25 mouse cellular contexts compared by ENCODE assay signal in genomic region chr6:36508469-36508868, GRCm38 (mm10).
A peak's percentile ranks its signal among the peaks of the same experiment; 100 is the strongest.
DNase-seq lines count a peak whose midpoint lies in the region; ATAC-seq and TF ChIP-seq lines count a peak whose summit lies in the region.
"Had no signal": no experiment of that assay in that cellular context is flagged by ENCODE, and none has a peak within 500 bp of the region (broad histone marks: within the 10 kb centered on the region; RNA-seq: fewer than 3 reads in every experiment).

No protein-coding gene starts in this region.

- H3K9me3 ChIP-seq in heart, embryonic 11.5 days (replicated peaks; ENCODE audit: control insufficient read depth, low read length), result no peaks in the 10 kb centered on the region
- H3K9me3 ChIP-seq in heart, embryonic 14.5 days (ENCODE audit: control insufficient read depth, low read length), result no peaks in the 10 kb centered on the region
- H3K9me3 ChIP-seq in heart, postnatal 0 days (replicated peaks; ENCODE audit: control insufficient read depth, low read length), result no peaks in the 10 kb centered on the region
- H3K9me3 ChIP-seq: embryonic facial prominence, embryonic 12.5 days; embryonic facial prominence, embryonic 15.5 days; hindbrain, embryonic 13.5 days had no signal

- no peak for TF ChIP-seq CTCF in heart, postnatal 0 days (IDR thresholded peaks at IDR 0.05; ENCODE audit: low read depth)

- TF ChIP-seq EP300 in heart, postnatal 0 days (IDR thresholded peaks at IDR 0.05; ENCODE audit: low read depth), result no peak

- intact Hi-C loops in heart, postnatal 14 days (cut with DNase I), result no loop called here

- DNase-seq in heart, adult 8-10 months (ENCODE audit: low spot score), result no peak
- no peak for DNase-seq in heart, postnatal 4 days
- peak; percentile 51 for DNase-seq in heart, postnatal 0 days (ENCODE audit: low spot score)
- no peak for DNase-seq in heart, postnatal 14 days
- DNase-seq: adrenal gland, adult 2 months; adrenal gland, postnatal 14 days; cerebellum, adult 11 months; cerebellum, adult 2 months; cerebellum, adult 9-11 months; cerebellum, postnatal 25 days; forebrain, postnatal 0 days; gastrocnemius, adult 2 months; gastrocnemius, postnatal 14 days; kidney, adult 18-20 months; kidney, adult 9 months had no signal

- peak overlapping the region; percentile 93 for H3K27ac ChIP-seq in heart, embryonic 11.5 days (ENCODE audit: low read depth, low read length)
- peak overlapping the region; percentile 94 to 98 for H3K27ac ChIP-seq in heart, embryonic 14.5 days (replicated peaks in 1 of 2; ENCODE audit: control insufficient read depth in 1 of 2, insufficient read depth in 1 of 2, low read depth in 2 of 2, low read length in 2 of 2)
- H3K27ac ChIP-seq in heart, postnatal 0 days (ENCODE audit: low read depth), result peak overlapping the region; percentile 95
- H3K27ac ChIP-seq: embryonic facial prominence, embryonic 12.5 days; embryonic facial prominence, embryonic 15.5 days; gastrocnemius, adult 2 months; hindbrain, embryonic 13.5 days; hindbrain, postnatal 0 days had no signal

- no peaks in the 10 kb centered on the region for H3K27me3 ChIP-seq in heart, embryonic 11.5 days (ENCODE audit: control insufficient read depth, insufficient read depth, low read length)
- no peaks in the 10 kb centered on the region for H3K27me3 ChIP-seq in heart, embryonic 14.5 days (ENCODE audit: control insufficient read depth, insufficient read depth, low read length)
- no peaks in the 10 kb centered on the region for H3K27me3 ChIP-seq in heart, postnatal 0 days (ENCODE audit: control insufficient read depth, insufficient read depth, low read length)
- H3K27me3 ChIP-seq: embryonic facial prominence, embryonic 12.5 days; embryonic facial prominence, embryonic 15.5 days; hindbrain, embryonic 13.5 days had no signal

- no peak overlapping the region for H3K4me3 ChIP-seq in heart, embryonic 11.5 days (ENCODE audit: low read depth, low read length)
- H3K4me3 ChIP-seq in heart, embryonic 14.5 days (ENCODE audit: control insufficient read depth in 1 of 2, insufficient read depth in 1 of 2, low read depth in 1 of 2, low read length in 2 of 2), result no peak overlapping the region
- H3K4me3 ChIP-seq in heart, postnatal 0 days (ENCODE audit: low read depth, low read length), result no peak overlapping the region
- H3K4me3 ChIP-seq: embryonic facial prominence, embryonic 12.5 days; embryonic facial prominence, embryonic 15.5 days; gastrocnemius, adult 2 months; hindbrain, embryonic 13.5 days had no signal

- 20% methylated on average over 2 of the region's 2 CpGs for WGBS in heart, embryonic 11.5 days (ENCODE audit: insufficient replicate concordance)
- WGBS in heart, embryonic 14.5 days, result 3% methylated on average over 2 of the region's 2 CpGs
- 15% methylated on average over 2 of the region's 2 CpGs for WGBS in heart, postnatal 0 days

- no peak overlapping the region for H3K9ac ChIP-seq in heart, embryonic 11.5 days (ENCODE audit: low read depth, low read length)
- H3K9ac ChIP-seq in heart, embryonic 14.5 days (ENCODE audit: low read length), result peak overlapping the region; percentile 41
- no peak overlapping the region for H3K9ac ChIP-seq in heart, postnatal 0 days (replicated peaks; ENCODE audit: low read depth, low read length)
- H3K9ac ChIP-seq: embryonic facial prominence, embryonic 12.5 days; embryonic facial prominence, embryonic 15.5 days; forebrain, postnatal 0 days; hindbrain, embryonic 13.5 days had no signal

- H3K36me3 ChIP-seq in heart, embryonic 11.5 days (ENCODE audit: control insufficient read depth, insufficient read depth, low read length), result no peaks in the 10 kb centered on the region
- no peaks in the 10 kb centered on the region for H3K36me3 ChIP-seq in heart, embryonic 14.5 days (ENCODE audit: control insufficient read depth, insufficient read depth, low read length)
- H3K36me3 ChIP-seq in heart, postnatal 0 days (replicated peaks; ENCODE audit: control insufficient read depth, insufficient read depth, low read length), result no peaks in the 10 kb centered on the region
- H3K36me3 ChIP-seq: embryonic facial prominence, embryonic 12.5 days; embryonic facial prominence, embryonic 15.5 days; hindbrain, embryonic 13.5 days had no signal

- H3K4me1 ChIP-seq in heart, embryonic 11.5 days (ENCODE audit: control insufficient read depth, insufficient read depth, low read length), result 0 out of 2 replicates have a peak, but pooled peaks cover 3% of the 10 kb centered on the region
- H3K4me1 ChIP-seq in heart, embryonic 14.5 days (ENCODE audit: control insufficient read depth in 2 of 2, insufficient read depth in 2 of 2, low read length in 2 of 2), result peaks cover 9 to 17% of the 10 kb centered on the region in 2 experiments
- peaks cover 19% of the 10 kb centered on the region for H3K4me1 ChIP-seq in heart, postnatal 0 days (ENCODE audit: control insufficient read depth, insufficient read depth)
- H3K4me1 ChIP-seq: embryonic facial prominence, embryonic 12.5 days; embryonic facial prominence, embryonic 15.5 days; hindbrain, embryonic 13.5 days had no signal

- 0 out of 2 replicates have a peak overlapping the region, but pooled peaks have one; percentile 5 for H3K4me2 ChIP-seq in heart, embryonic 11.5 days
- peak overlapping the region; percentile 23; the same call in 1 of the 2 replicates for H3K4me2 ChIP-seq in heart, embryonic 14.5 days (ENCODE audit: low read length)
- no peak overlapping the region for H3K4me2 ChIP-seq in heart, postnatal 0 days (ENCODE audit: low read depth, low read length)
- H3K4me2 ChIP-seq: embryonic facial prominence, embryonic 12.5 days; embryonic facial prominence, embryonic 15.5 days; hindbrain, embryonic 13.5 days had no signal

- peak; percentile 59; the same call in 1 of the 2 replicates for ATAC-seq in heart, embryonic 11.5 days (replicated peaks; ENCODE audit: insufficient number of reproducible peaks, low FRiP score, low TSS enrichment)
- peak; percentile 43; the same call in 1 of the 2 replicates for ATAC-seq in heart, embryonic 14.5 days (ENCODE audit: insufficient number of reproducible peaks, insufficient read depth, low FRiP score, low read depth)
- ATAC-seq in heart, postnatal 0 days (ENCODE audit: insufficient read depth, low read depth), result peak; percentile 58
- ATAC-seq: CD4-positive, CD25-positive, alpha-beta regulatory T cell, adult 4 months; forebrain, embryonic 14.5 days; forebrain, postnatal 0 days; hindbrain, postnatal 0 days; inflammation-experienced regulatory T-cells, adult 6 months; intestine, embryonic 16.5 days had no signal
